Mouse (Mus musculus) erythroblast, embryonic 14.5 days (primary cell): Measurements from ENCODE around the gene Pde7b.

Experiments used
- GATA1 ChIP-seq: IDR thresholded peaks from 2 replicates; pipeline ENCODE4 v1.6.1; 2012; ENCODE audit warnings: low read length, inconsistent platforms, mixed read lengths
- TAL1 ChIP-seq: IDR thresholded peaks from 3 replicates; pipeline ENCODE4 v1.6.1; 2012; ENCODE audit warnings: low read length, inconsistent platforms, mixed read lengths

DNA sequence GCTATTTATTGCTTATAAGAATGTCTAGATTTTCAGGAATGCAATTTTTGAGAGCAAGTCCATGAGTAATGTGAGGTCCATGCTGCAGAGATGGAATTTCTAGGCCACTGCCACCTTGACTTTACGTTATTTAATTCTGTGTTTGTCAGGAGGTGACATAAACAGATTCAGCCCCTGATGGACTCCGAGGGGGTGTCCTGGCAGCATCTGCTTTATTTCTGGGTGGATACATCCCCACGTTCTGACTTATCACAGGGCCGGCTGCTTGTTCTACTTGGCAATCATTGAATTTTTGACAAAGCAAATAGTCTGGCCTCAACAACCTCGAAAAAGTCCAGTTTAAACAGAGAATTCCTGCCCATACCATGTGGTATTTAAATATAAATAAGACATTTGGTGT lies 53.3 kb downstream of the Pde7b start:
- TF ChIP-seq GATA1 (no peak), TAL1 (no peak)
